9 mouse cellular contexts compared by ENCODE assay signal in the genomic region with DNA sequence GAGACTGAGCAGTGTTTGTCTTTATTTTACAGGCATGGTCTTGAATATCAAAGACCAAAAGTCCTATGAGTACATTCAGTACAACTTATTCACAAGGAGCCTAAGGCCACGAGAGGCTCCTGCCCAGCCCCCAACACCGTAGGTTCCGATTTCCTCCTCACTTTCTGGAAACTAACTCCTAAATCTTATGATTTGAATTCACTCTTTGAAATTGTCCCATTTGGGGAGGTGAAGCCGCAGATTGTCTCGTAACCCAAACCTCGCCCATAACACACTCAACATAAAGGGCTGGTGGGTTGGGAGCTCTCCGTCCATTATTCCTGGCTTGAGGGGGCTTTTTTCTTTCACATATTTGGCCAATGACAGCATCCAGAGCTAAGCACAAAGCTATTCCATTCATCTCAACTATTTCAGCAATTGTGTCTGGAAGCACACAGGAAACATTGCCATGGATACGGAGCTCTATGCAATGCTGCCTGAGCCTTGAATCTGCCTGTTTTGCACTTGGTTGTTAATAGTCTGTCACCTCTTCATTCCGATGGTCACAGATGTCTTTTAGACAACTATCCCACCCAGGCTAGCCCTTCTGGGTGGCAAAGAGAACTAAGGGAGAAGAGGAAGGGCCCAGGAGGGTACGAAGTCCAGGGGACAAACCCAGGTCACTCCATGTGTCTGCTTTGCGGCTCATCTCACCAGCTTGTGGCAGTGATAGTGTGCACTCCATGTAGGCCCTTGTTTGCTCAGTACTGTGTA.
A peak's percentile ranks its signal among the peaks of the same experiment; 100 is the strongest.
DNase-seq lines count a peak whose midpoint lies in the region; ATAC-seq lines count a peak whose summit lies in the region.
"Had no signal": no experiment of that assay in that cellular context is flagged by ENCODE, and none has a peak within 500 bp of the region (broad histone marks: within the 10 kb centered on the region; RNA-seq: fewer than 3 reads in every experiment).

No protein-coding gene starts in this region.

- H3K4me1 ChIP-seq in neural tube, embryonic 15.5 days = peaks cover 56% of the 10 kb centered on the region
- H3K4me1 ChIP-seq in forebrain, embryonic 10.5 days = peaks cover 82% of the 10 kb centered on the region
- peaks cover 64% of the 10 kb centered on the region for H3K4me1 ChIP-seq in limb, embryonic 12.5 days (replicated peaks)

- peaks cover 11% of the 10 kb centered on the region for H3K27me3 ChIP-seq in neural tube, embryonic 15.5 days (replicated peaks)
- H3K27me3 ChIP-seq in forebrain, embryonic 10.5 days (ENCODE audit: poor library complexity, severe bottlenecking) = peaks cover 59% of the 10 kb centered on the region
- no peaks in the 10 kb centered on the region for H3K27me3 ChIP-seq in limb, embryonic 12.5 days

- no peak overlapping the region for H3K9ac ChIP-seq in neural tube, embryonic 15.5 days (replicated peaks)
- H3K9ac ChIP-seq in limb, embryonic 12.5 days (replicated peaks) = no peak overlapping the region; the same call in 1 of the 2 replicates

- peak; percentile 57 for DNase-seq in neural tube, embryonic 10.5 days (ENCODE audit: extremely low spot score, low spot score)
- DNase-seq in forebrain, embryonic 10.5 days (ENCODE audit: extremely low spot score, low spot score) = peak; percentile 67
- no peak for DNase-seq in left cerebral cortex, adult 9 months (ENCODE audit: low spot score in 2 of 2)
- no peak for DNase-seq in gastrocnemius, postnatal 10 days
- no peak for DNase-seq in adrenal gland, adult 18-20 months (ENCODE audit: low spot score in 2 of 2)
- DNase-seq: thymus, adult 2 months had no signal

- H3K27ac ChIP-seq in neural tube, embryonic 15.5 days (replicated peaks) = no peak overlapping the region; the same call in 1 of the 2 replicates
- H3K27ac ChIP-seq in forebrain, embryonic 10.5 days = peak overlapping the region; percentile 91
- H3K27ac ChIP-seq in limb, embryonic 12.5 days = peak overlapping the region; percentile 78

- H3K9me3 ChIP-seq in neural tube, embryonic 15.5 days (replicated peaks) = no peaks in the 10 kb centered on the region
- H3K9me3 ChIP-seq in forebrain, embryonic 10.5 days = no peaks in the 10 kb centered on the region
- H3K9me3 ChIP-seq in limb, embryonic 12.5 days = no peaks in the 10 kb centered on the region

- H3K36me3 ChIP-seq in neural tube, embryonic 15.5 days = no peaks in the 10 kb centered on the region
- no peaks in the 10 kb centered on the region for H3K36me3 ChIP-seq in forebrain, embryonic 10.5 days (replicated peaks)
- no peaks in the 10 kb centered on the region for H3K36me3 ChIP-seq in limb, embryonic 12.5 days

- H3K4me3 ChIP-seq in neural tube, embryonic 15.5 days (replicated peaks) = no peak overlapping the region
- H3K4me3 ChIP-seq in forebrain, embryonic 10.5 days = peak overlapping the region; percentile 11
- H3K4me3 ChIP-seq in limb, embryonic 12.5 days (replicated peaks) = no peak overlapping the region
- H3K4me3 ChIP-seq: erythroblast, embryonic 14.5 days had no signal

- 17% methylated on average over 11 of the region's 11 CpGs for WGBS in neural tube, embryonic 15.5 days
- WGBS in forebrain, embryonic 10.5 days = 15% methylated on average over 11 of the region's 11 CpGs
- WGBS in limb, embryonic 12.5 days = 44% methylated on average over 11 of the region's 11 CpGs

- no peak overlapping the region for H3K4me2 ChIP-seq in neural tube, embryonic 15.5 days
- no peak overlapping the region for H3K4me2 ChIP-seq in limb, embryonic 12.5 days

- ATAC-seq in neural tube, embryonic 15.5 days (ENCODE audit: low FRiP score) = no peak
- ATAC-seq in limb, embryonic 12.5 days (ENCODE audit: insufficient number of reproducible peaks, insufficient read depth, low FRiP score, low TSS enrichment, low read depth) = no peak

Comparison
In these comparisons a context has a peak if more than half of its experiments do, and no peak if none do; other contexts are left out.
1. DNase-seq: peak in neural tube, embryonic 10.5 days (single experiment) and forebrain, embryonic 10.5 days (single experiment); none in left cerebral cortex, adult 9 months (0 of 2), gastrocnemius, postnatal 10 days (single experiment) and adrenal gland, adult 18-20 months (0 of 2).